ENCODE assay signal across 21 mouse cellular contexts in genomic region chr11:11840746-11841145, GRCm38 (mm10). TPM values are rescaled to one million over a fixed set of nuclear protein-coding genes. Genes with fewer than 3 reads are reported as not detected.
DNase-seq lines count a peak whose midpoint lies in the region; ATAC-seq and TF ChIP-seq lines count a peak whose summit lies in the region.
"Had no signal": no experiment of that assay in that cellular context is flagged by ENCODE, and none has a peak within 500 bp of the region (broad histone marks: within the 10 kb centered on the region; RNA-seq: fewer than 3 reads in every experiment).

No protein-coding gene starts in this region.

- peak overlapping the region; percentile 57 for H3K27ac ChIP-seq in heart, embryonic 12.5 days (ENCODE audit: poor library complexity, severe bottlenecking)
- peak overlapping the region; percentile 86 for H3K27ac ChIP-seq in liver, embryonic 12.5 days
- H3K27ac ChIP-seq in liver, postnatal 0 days (ENCODE audit: low read depth) = no peak overlapping the region
- H3K27ac ChIP-seq in liver, embryonic 15.5 days (replicated peaks) = peak overlapping the region; percentile 85
- H3K27ac ChIP-seq: embryonic facial prominence, embryonic 13.5 days; forebrain, embryonic 12.5 days; kidney, postnatal 0 days; limb, embryonic 13.5 days; midbrain, embryonic 13.5 days; neural tube, embryonic 12.5 days had no signal

- no peaks in the 10 kb centered on the region for H3K9me3 ChIP-seq in heart, embryonic 12.5 days (replicated peaks)
- H3K9me3 ChIP-seq in liver, embryonic 12.5 days (replicated peaks) = no peaks in the 10 kb centered on the region
- H3K9me3 ChIP-seq in liver, postnatal 0 days (ENCODE audit: low read length) = no peaks in the 10 kb centered on the region
- H3K9me3 ChIP-seq in liver, embryonic 15.5 days (replicated peaks) = no peaks in the 10 kb centered on the region
- H3K9me3 ChIP-seq: embryonic facial prominence, embryonic 13.5 days; forebrain, embryonic 12.5 days; limb, embryonic 13.5 days; midbrain, embryonic 13.5 days; neural tube, embryonic 12.5 days had no signal

- H3K4me1 ChIP-seq in heart, embryonic 12.5 days (replicated peaks) = peaks cover 76% of the 10 kb centered on the region
- peaks cover 84% of the 10 kb centered on the region for H3K4me1 ChIP-seq in liver, embryonic 12.5 days
- peaks cover 49% of the 10 kb centered on the region for H3K4me1 ChIP-seq in liver, postnatal 0 days (ENCODE audit: insufficient read depth)
- peaks cover 88% of the 10 kb centered on the region for H3K4me1 ChIP-seq in liver, embryonic 15.5 days (replicated peaks)

- TF ChIP-seq EP300 in liver, postnatal 0 days (IDR thresholded peaks at IDR 0.05; ENCODE audit: low read depth) = no peak

- no peaks in the 10 kb centered on the region for H3K27me3 ChIP-seq in heart, embryonic 12.5 days (replicated peaks)
- peaks cover 17% of the 10 kb centered on the region for H3K27me3 ChIP-seq in liver, embryonic 12.5 days (replicated peaks)
- H3K27me3 ChIP-seq in liver, postnatal 0 days (ENCODE audit: insufficient read depth, low read length) = no peaks in the 10 kb centered on the region
- H3K27me3 ChIP-seq in liver, embryonic 15.5 days = peaks cover 13% of the 10 kb centered on the region
- H3K27me3 ChIP-seq: embryonic facial prominence, embryonic 13.5 days; limb, embryonic 13.5 days; midbrain, embryonic 13.5 days; neural tube, embryonic 12.5 days had no signal

- no peak for DNase-seq in heart, adult 18-20 months
- no peak for DNase-seq in liver, postnatal 0 days
- peak; percentile 40 for DNase-seq in NIH3T3 (ENCODE audit: low read depth)
- no peak for DNase-seq in spleen, postnatal 36 days (ENCODE audit: low spot score in 2 of 2)
- no peak for DNase-seq in adrenal gland, adult 8-10 months
- DNase-seq: adrenal gland, postnatal 25 days; cerebellum, adult 11 months; cerebellum, postnatal 10 days; kidney, adult 11 months; lung, postnatal 10 days; thymus, postnatal 14 days had no signal

- ATAC-seq in heart, embryonic 12.5 days (ENCODE audit: insufficient number of reproducible peaks, low FRiP score) = no peak
- no peak for ATAC-seq in liver, embryonic 12.5 days
- ATAC-seq in liver, postnatal 0 days = no peak
- ATAC-seq in liver, embryonic 15.5 days (ENCODE audit: insufficient read depth) = no peak
- ATAC-seq: hindbrain, embryonic 16.5 days; midbrain, embryonic 13.5 days had no signal

- 31% methylated on average over 2 of the region's 2 CpGs for WGBS in heart, embryonic 12.5 days
- 49% methylated on average over 2 of the region's 2 CpGs for WGBS in liver, embryonic 12.5 days (ENCODE audit: insufficient replicate concordance)
- WGBS in liver, postnatal 0 days (ENCODE audit: insufficient replicate concordance) = 79% methylated on average over 2 of the region's 2 CpGs
- WGBS in liver, embryonic 15.5 days (ENCODE audit: insufficient replicate concordance) = 37% methylated on average over 2 of the region's 2 CpGs

- no peaks in the 10 kb centered on the region for H3K36me3 ChIP-seq in heart, embryonic 12.5 days
- no peaks in the 10 kb centered on the region for H3K36me3 ChIP-seq in liver, embryonic 12.5 days
- no peaks in the 10 kb centered on the region; the same call in 1 of the 2 replicates for H3K36me3 ChIP-seq in liver, postnatal 0 days (replicated peaks; ENCODE audit: insufficient read depth, low read length)
- no peaks in the 10 kb centered on the region for H3K36me3 ChIP-seq in liver, embryonic 15.5 days (replicated peaks)
- H3K36me3 ChIP-seq: embryonic facial prominence, embryonic 13.5 days; forebrain, embryonic 12.5 days; limb, embryonic 13.5 days; midbrain, embryonic 13.5 days; neural tube, embryonic 12.5 days had no signal

- H3K4me2 ChIP-seq in heart, embryonic 12.5 days = no peak overlapping the region
- H3K4me2 ChIP-seq in liver, embryonic 12.5 days = peak overlapping the region; percentile 57
- no peak overlapping the region for H3K4me2 ChIP-seq in liver, postnatal 0 days (ENCODE audit: low read depth, low read length)
- H3K4me2 ChIP-seq in liver, embryonic 15.5 days = peak overlapping the region; percentile 1; the same call in 1 of the 2 replicates
- H3K4me2 ChIP-seq: embryonic facial prominence, embryonic 13.5 days; forebrain, embryonic 12.5 days; limb, embryonic 13.5 days; midbrain, embryonic 13.5 days; neural tube, embryonic 12.5 days had no signal

- H3K4me3 ChIP-seq in heart, embryonic 12.5 days = no peak overlapping the region
- no peak overlapping the region for H3K4me3 ChIP-seq in liver, embryonic 12.5 days
- no peak overlapping the region for H3K4me3 ChIP-seq in liver, postnatal 0 days (ENCODE audit: low read depth, low read length)
- no peak overlapping the region for H3K4me3 ChIP-seq in liver, embryonic 15.5 days (replicated peaks)
- H3K4me3 ChIP-seq: embryonic facial prominence, embryonic 13.5 days; forebrain, embryonic 12.5 days; limb, embryonic 13.5 days; midbrain, embryonic 13.5 days; neural tube, embryonic 12.5 days had no signal

- TF ChIP-seq CTCF in liver, postnatal 0 days (IDR thresholded peaks at IDR 0.05; ENCODE audit: low read depth) = no peak

- H3K9ac ChIP-seq in heart, embryonic 12.5 days = no peak overlapping the region
- peak overlapping the region; percentile 56 for H3K9ac ChIP-seq in liver, embryonic 12.5 days
- H3K9ac ChIP-seq in liver, postnatal 0 days (replicated peaks) = no peak overlapping the region
- H3K9ac ChIP-seq in liver, embryonic 15.5 days = peak overlapping the region; percentile 39; the same call in 1 of the 2 replicates
- H3K9ac ChIP-seq: embryonic facial prominence, embryonic 13.5 days; forebrain, embryonic 12.5 days; limb, embryonic 13.5 days; midbrain, embryonic 13.5 days; neural tube, embryonic 12.5 days had no signal

RNA-seq across cellular contexts. Expression of gene Fignl1, which starts 32.0 kb away (rescaled TPM):
- 76.7 and 77.8 TPM in 2 replicates for polyA plus RNA-seq in heart, embryonic 12.5 days (2016; fragmentation: Nextera tagmentation; extraction: Ambion mirVana)
- total RNA-seq in heart, adult 18-20 months (2021) = under 1 TPM; 0.44 to 0.62 TPM
- 126 and 130 TPM in 2 replicates for polyA plus RNA-seq in liver, embryonic 12.5 days (2016; fragmentation: Nextera tagmentation; extraction: Ambion mirVana)
- 26.1 and 31.2 TPM in 2 replicates for polyA plus RNA-seq in liver, postnatal 0 days (2015; fragmentation: Nextera tagmentation; extraction: Ambion mirVana)
- polyA plus RNA-seq in liver, embryonic 15.5 days (2015; fragmentation: Nextera tagmentation; extraction: Ambion mirVana) = 85.0 and 93.2 TPM in 2 replicates
- total RNA-seq in adrenal gland, adult 8-10 months (2022) = 1 to 10 TPM; 1.3 to 2.8 (median 2.1) TPM

RNA-seq across cellular contexts. Expression of gene Ddc, which starts 57.2 kb away (rescaled TPM):
- polyA plus RNA-seq in heart, embryonic 12.5 days (2016; fragmentation: Nextera tagmentation; extraction: Ambion mirVana) = 51.8 and 55.2 TPM in 2 replicates
- total RNA-seq in heart, adult 18-20 months (2021) = 1 to 10 TPM; 1.3 to 1.9 TPM
- polyA plus RNA-seq in liver, embryonic 12.5 days (2016; fragmentation: Nextera tagmentation; extraction: Ambion mirVana) = 9.3 and 10.4 TPM in 2 replicates
- polyA plus RNA-seq in liver, postnatal 0 days (2015; fragmentation: Nextera tagmentation; extraction: Ambion mirVana) = 17.5 and 19.5 TPM in 2 replicates
- 11.1 and 13.6 TPM in 2 replicates for polyA plus RNA-seq in liver, embryonic 15.5 days (2015; fragmentation: Nextera tagmentation; extraction: Ambion mirVana)
- total RNA-seq in adrenal gland, adult 8-10 months (2022) = 100 to 1,000 TPM in 2 of 4 experiments, 10 to 100 TPM in 2; 75.6 to 147 (median 95.4) TPM

Comparison
In these comparisons a context has a peak if more than half of its experiments do, and no peak if none do; other contexts are left out.
1. H3K4me2 ChIP-seq: peak in liver, embryonic 12.5 days (single experiment) and liver, embryonic 15.5 days (single experiment); none in heart, embryonic 12.5 days (single experiment) and liver, postnatal 0 days (single experiment).
2. H3K9ac ChIP-seq: peak in liver, embryonic 12.5 days (single experiment) and liver, embryonic 15.5 days (single experiment); none in heart, embryonic 12.5 days (single experiment) and liver, postnatal 0 days (single experiment).